Mouse (Mus musculus) bone marrow macrophage, adult 2 months (primary cell): ENCODE measurements at regions not wholly inside any gene's neighbourhood (a gene's known extent, or its start where the extent isn't known, plus 50 kb on each side); places are given as distances from the start of the nearest gene placed in this dataset.

Experiments
- CTCF ChIP-seq: IDR thresholded peaks from 2 replicates; pipeline ENCODE4 v1.5.1; 2012; ENCODE audit warnings: low read depth, mild to moderate bottlenecking, low read length, moderate library complexity
- POLR2A ChIP-seq: IDR thresholded peaks from 2 replicates; pipeline ENCODE4 v1.6.1; 2012; ENCODE audit warnings: mild to moderate bottlenecking, low read depth, low read length, borderline replicate concordance

DNA sequence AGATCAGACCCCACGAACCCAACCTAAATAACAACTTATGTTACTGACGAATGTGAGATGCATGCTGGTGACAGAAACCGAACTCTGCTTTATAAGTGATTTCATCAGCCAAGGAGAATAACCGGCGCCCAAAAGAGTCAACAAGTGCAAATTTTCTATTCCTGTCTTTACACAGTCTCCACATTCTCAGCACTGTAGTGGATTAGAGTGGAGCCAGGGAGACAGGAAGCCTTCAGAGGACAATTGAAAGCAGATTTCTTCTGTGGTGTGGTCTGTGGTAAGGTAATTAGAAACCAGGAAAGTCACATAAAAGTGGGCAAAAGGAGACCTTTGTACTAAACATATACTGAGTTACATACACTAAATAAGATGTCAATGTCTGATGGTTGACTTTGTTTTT, 68.0 kb upstream of the Gm34302 start:
- TF ChIP-seq CTCF (no peak), POLR2A (no peak)
